Mouse (Mus musculus) heart, adult 2 months (tissue): ENCODE measurements around the gene Cacna1e. TPM values are rescaled to one million over a fixed set of nuclear protein-coding genes. Genes with fewer than 3 reads are reported as not detected.

Experiments
- DNase-seq, 2 experiments: peaks; one replicate each; pipeline ENCODE4 v3.0.0; 2021
- H3K27ac ChIP-seq: fragments of 200-600 bp; 2 replicates; pipeline ENCODE4 v1.8.1; 2022
- H3K27me3 ChIP-seq: fragments of 200-500 bp; 2 replicates; pipeline ENCODE4 v1.6.1; 2012; ENCODE audit warnings: mild to moderate bottlenecking, low read length, inconsistent platforms, mixed read lengths; ENCODE audit not compliant: control insufficient read depth, insufficient read depth
- H3K36me3 ChIP-seq: fragments of 200-500 bp; 2 replicates; pipeline ENCODE4 v1.6.1; 2012; ENCODE audit warnings: low read length, inconsistent platforms; ENCODE audit not compliant: control insufficient read depth, insufficient read depth
- H3K4me1 ChIP-seq: fragments of 200-500 bp; 2 replicates; pipeline ENCODE4 v1.6.1; 2011; ENCODE audit warnings: low read length; ENCODE audit not compliant: control insufficient read depth, insufficient read depth
- H3K4me3 ChIP-seq: fragments of 200-600 bp; 2 replicates; pipeline ENCODE4 v1.8.1; 2022
- H3K79me2 ChIP-seq: fragments of 200-500 bp; replicated peaks from 2 replicates; pipeline ENCODE4 v1.6.1; 2012; ENCODE audit warnings: mild to moderate bottlenecking, inconsistent platforms, low read length, moderate library complexity, mixed read lengths; ENCODE audit not compliant: control insufficient read depth, insufficient read depth
- H3K9ac ChIP-seq: fragments of 200-500 bp; 2 replicates; pipeline ENCODE4 v1.6.1; 2012; ENCODE audit warnings: low read depth, mild to moderate bottlenecking, control low read depth, inconsistent platforms, low read length, mixed read lengths
- CTCF ChIP-seq: fragments of 200-600 bp; IDR thresholded peaks from 2 replicates; pipeline ENCODE4 v1.8.1; 2022; ENCODE audit warnings: antibody characterized with exemption, mild to moderate bottlenecking, moderate library complexity
- EP300 ChIP-seq: fragments of 200-500 bp; IDR thresholded peaks from 2 replicates; pipeline ENCODE4 v1.6.1; 2011; ENCODE audit warnings: low read depth, low read length, control low read depth; ENCODE audit not compliant: insufficient read depth
- POLR2A ChIP-seq: fragments of 200-500 bp; IDR thresholded peaks from 2 replicates; pipeline ENCODE4 v1.6.1; 2011; ENCODE audit warnings: mild to moderate bottlenecking, low read depth, low read length, control low read depth; ENCODE audit not compliant: insufficient read depth
- WGBS: fragments of 180-500 bp; shearing (Covaris S2); methylation state at CpG from one replicate; pipeline ENCODE4 v1.1.7; 2018; 5-methylcytosine and 5-hydroxymethylcytosine counted together
- intact Hi-C: fragments of 180-260 bp; cut with DNase I; formaldehyde crosslinking; loops from one replicate; pipeline ENCODE4 v1.15.1; 2025
- polyA plus RNA-seq: library from polyadenylated mRNA; depleted of rRNA; stranded (reverse); fragments of >200 nt; gene quantifications from 2 replicates; pipeline ENCODE4 v1.2.3, GENCODE M21; 2012
- total RNA-seq, 2 experiments: library from RNA; stranded (reverse); gene quantifications; 2 replicates each; pipeline ENCODE4 v1.2.3; 2021

Gene Cacna1e
- total and polyA plus RNA-seq, 3 experiments = 0.08 to 0.14 (median 0.09) TPM

DNA sequence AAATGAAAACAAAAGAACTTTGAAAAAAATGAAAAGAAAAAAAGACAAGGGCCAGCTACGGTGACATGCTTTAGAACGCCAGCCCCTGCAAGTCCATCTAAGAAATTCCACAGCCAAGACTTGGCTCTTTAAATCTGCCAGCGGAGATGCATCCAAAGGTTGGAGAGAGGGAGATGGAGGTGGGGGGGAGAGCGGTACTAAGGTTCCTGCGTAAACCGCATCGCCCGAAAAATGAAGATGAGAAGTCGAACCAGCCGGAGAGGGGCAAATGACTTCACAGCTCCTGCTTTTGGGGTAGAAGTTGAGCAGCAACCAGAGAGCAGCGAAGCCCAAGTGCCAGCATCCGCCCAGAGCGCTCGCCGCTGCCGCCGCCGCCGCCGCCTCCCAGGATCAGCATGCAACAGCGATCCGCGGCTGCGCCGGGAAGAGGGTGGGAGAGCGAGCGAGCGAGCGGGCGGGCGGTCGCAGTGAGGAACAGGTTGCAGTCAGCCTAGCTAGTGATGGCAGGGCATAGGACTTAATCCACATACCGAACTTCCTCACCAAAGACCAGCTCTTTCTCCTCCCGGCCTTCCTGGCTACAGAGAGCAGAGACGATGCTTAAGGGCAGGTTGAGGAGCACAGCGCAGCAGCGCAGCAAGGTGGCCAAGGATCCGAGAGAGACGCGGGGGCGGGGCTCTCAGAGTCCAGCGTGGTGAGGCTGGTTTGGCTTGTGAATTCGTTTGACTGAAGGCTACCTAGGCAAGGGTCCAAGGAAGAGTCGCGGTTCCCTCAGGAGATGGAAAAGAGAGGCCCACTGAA is 157.7 kb downstream of the Cacna1e start:
- intact Hi-C loops = loop anchor here (5.0 kb wide), 2 partner anchors 529 to 834 kb away; partner anchors contain the start of gene Teddm1a
- Histone ChIP-seq H3K27me3 (peaks cover 12% of the 10 kb centered on the region; the same call in 1 of the 2 replicates), H3K4me1 (no peaks in the 10 kb centered on the region), H3K36me3 (no peaks in the 10 kb centered on the region), H3K79me2 (no peaks in the 10 kb centered on the region), H3K27ac (no peak overlapping the region), H3K9ac (no peak overlapping the region), H3K4me3 (no peak overlapping the region)
- TF ChIP-seq EP300 (no peak), POLR2A (no peak), CTCF (no peak)
- WGBS = 2% methylated on average over 45 of the region's 45 CpGs
- DNase-seq = no peak

DNA sequence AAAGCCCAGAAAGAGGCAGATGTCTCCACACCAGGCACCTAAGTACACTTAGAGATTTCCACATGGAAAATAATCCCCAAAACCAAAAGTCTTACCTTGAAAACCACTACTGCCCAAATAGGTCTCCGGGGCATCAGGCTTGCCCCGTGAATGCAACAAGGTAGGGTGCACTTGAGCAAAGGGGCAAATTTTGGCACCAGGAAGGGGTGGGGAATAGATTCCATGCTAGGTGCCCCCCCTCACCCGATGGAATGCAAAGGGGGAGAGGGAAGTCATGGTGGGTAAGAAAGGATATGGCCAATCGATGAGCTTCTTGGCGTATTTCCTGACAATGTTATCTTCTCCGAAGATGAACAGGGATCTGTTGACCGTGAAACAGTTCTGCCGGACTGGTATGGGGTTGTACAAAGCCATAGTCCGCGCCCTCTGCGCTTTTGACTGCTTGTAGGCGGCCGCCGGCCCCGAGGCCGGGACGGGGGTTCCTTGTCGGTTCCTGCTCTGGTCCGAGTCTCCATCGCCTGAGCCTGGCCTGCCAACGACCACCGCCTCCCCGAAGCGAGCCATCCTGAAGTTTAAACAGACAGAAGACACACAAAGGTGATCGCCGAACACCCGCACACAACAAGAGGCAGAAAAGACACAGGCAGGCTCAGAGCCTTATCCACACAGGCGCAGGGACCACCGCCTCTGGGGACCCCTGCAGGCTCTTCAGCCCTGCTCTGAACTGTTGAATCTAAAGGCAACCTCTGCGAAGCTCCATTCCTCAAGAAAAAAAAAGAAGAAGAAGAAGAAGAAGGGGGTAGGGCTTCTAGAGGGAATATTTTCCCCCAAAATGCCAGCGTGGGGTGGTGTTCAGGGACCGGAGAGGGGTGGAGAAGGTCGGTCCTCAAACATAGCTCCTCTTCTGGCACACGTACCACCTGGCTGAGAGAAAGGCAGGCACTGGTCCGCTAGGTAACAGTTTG is 158.7 kb downstream of the Cacna1e start:
- Histone ChIP-seq H3K27me3 (peaks cover 12% of the 10 kb centered on the region; the same call in 1 of the 2 replicates), H3K4me3 (no peak overlapping the region), H3K27ac (no peak overlapping the region), H3K9ac (no peak overlapping the region), H3K36me3 (no peaks in the 10 kb centered on the region), H3K4me1 (no peaks in the 10 kb centered on the region), H3K79me2 (no peaks in the 10 kb centered on the region)
- intact Hi-C loops = loop anchor here (5.0 kb wide), 2 partner anchors 528 to 833 kb away; partner anchors contain the start of gene Teddm1a
- no peak for TF ChIP-seq EP300
- no peak for TF ChIP-seq CTCF
- no peak for TF ChIP-seq POLR2A
- WGBS = 31% methylated on average over 35 of the region's 35 CpGs
- DNase-seq = no peak

DNA sequence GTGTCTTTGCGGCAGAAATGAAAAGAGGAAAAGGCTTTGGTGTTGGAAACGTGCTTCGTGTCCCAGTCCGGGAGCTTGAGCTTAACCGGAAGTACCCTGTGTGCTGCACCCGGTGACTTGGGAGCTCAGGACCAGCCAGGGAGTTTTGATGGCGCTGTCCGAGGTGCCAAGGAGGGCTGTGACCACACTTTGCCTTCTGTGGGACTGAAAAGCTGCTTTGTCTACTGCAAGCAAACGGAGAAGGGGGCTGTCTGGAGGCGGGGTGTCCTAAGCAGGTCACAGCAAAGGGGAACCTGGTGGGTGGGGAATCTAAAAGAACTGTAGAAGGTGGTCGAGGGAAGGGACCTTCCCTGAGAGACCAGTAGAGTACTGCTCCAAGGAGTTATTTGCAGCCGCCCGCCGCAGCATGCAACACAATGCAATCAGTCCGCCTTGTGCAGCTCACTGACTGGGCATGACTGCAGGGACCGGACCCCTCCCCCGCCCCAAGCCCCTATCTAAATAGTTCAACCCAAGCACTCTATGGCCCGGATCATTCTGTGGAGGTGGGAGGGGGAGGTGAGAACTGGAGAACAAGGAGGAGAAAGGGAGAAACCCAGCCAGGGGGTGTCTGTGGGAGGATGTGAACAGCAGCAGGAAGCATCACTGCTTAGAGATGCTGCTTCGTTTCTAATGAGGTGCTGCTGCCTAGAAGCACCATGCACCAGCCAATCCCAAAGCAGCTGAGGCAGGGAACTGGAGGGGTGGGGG is 160.6 kb downstream of the Cacna1e start:
- intact Hi-C loops = no loop called here
- Histone ChIP-seq H3K9ac (no peak overlapping the region), H3K4me1 (no peaks in the 10 kb centered on the region), H3K4me3 (no peak overlapping the region), H3K27ac (no peak overlapping the region), H3K36me3 (no peaks in the 10 kb centered on the region), H3K27me3 (peaks cover 12% of the 10 kb centered on the region; the same call in 1 of the 2 replicates), H3K79me2 (no peaks in the 10 kb centered on the region)
- whole genome bisulfite sequencing = 8% methylated on average over 19 of the region's 19 CpGs
- no peak for DNase-seq
- TF ChIP-seq POLR2A (no peak), EP300 (no peak), CTCF (no peak)

DNA sequence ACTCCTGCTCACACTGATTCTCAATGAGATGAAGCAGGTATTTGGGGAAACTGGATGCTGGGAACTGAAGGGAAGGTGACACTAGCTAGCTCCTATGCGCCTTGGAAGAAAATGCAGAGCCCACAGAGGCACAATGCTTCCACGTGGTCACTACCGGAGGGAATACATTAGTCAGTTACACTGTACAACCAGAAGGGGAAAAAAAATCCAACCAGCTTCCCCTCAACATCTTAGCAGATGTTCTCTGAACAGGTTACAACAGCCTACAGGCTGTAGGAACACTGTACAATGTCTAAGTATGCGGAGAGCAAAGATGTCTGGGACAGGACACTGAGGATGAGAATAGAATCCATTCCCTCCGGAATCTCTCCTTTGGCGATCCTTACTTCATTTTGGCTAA is 161.2 kb downstream of the Cacna1e start:
- H3K79me2 ChIP-seq = no peaks in the 10 kb centered on the region
- TF ChIP-seq EP300 = no peak
- TF ChIP-seq POLR2A = no peak
- TF ChIP-seq CTCF = no peak
- H3K27ac ChIP-seq = no peak overlapping the region
- no peaks in the 10 kb centered on the region for H3K4me1 ChIP-seq
- no peak overlapping the region for H3K4me3 ChIP-seq
- DNase-seq = no peak
- intact Hi-C loops = no loop called here
- no peaks in the 10 kb centered on the region for H3K36me3 ChIP-seq
- peaks cover 12% of the 10 kb centered on the region; the same call in 1 of the 2 replicates for H3K27me3 ChIP-seq
- no peak overlapping the region for H3K9ac ChIP-seq
- WGBS = 35% methylated on average over 6 of the region's 6 CpGs

DNA sequence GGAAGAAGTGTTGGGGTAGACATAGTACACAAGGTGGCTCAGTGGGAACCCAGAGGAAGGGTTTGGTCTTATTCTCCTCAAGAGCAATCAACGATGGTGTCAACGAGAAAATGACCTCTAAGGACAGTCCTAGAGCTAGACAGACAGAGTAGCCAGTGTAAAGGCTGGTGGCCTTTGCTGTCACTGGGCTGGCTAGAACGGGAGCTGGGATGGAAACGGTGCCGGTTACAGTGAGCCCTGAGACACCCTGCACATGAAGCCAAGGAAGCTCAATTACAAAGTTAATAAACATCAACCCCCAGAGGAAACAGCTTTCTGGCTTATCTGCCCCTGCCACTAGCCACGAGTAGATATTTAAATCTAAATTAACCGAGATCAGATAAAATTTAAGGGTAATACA is 168.7 kb downstream of the Cacna1e start:
- no peak overlapping the region for H3K27ac ChIP-seq
- intact Hi-C loops = no loop called here
- H3K4me3 ChIP-seq = no peak overlapping the region
- H3K27me3 ChIP-seq = no peaks in the 10 kb centered on the region
- no peak for DNase-seq
- no peak overlapping the region for H3K9ac ChIP-seq
- no peaks in the 10 kb centered on the region for H3K79me2 ChIP-seq
- 71% methylated on average over 7 of the region's 7 CpGs for WGBS
- no peaks in the 10 kb centered on the region for H3K4me1 ChIP-seq
- TF ChIP-seq EP300 = no peak
- no peak for TF ChIP-seq POLR2A
- TF ChIP-seq CTCF = no peak
- H3K36me3 ChIP-seq = no peaks in the 10 kb centered on the region
